Mouse (Mus musculus): ENCODE results near the gene Ptprn2. TPM values are rescaled to one million over a fixed set of nuclear protein-coding genes. Genes with fewer than 3 reads are reported as not detected.

Gene Ptprn2
- polyA plus RNA-seq, 1 experiment, result 97.8 TPM

DNA sequence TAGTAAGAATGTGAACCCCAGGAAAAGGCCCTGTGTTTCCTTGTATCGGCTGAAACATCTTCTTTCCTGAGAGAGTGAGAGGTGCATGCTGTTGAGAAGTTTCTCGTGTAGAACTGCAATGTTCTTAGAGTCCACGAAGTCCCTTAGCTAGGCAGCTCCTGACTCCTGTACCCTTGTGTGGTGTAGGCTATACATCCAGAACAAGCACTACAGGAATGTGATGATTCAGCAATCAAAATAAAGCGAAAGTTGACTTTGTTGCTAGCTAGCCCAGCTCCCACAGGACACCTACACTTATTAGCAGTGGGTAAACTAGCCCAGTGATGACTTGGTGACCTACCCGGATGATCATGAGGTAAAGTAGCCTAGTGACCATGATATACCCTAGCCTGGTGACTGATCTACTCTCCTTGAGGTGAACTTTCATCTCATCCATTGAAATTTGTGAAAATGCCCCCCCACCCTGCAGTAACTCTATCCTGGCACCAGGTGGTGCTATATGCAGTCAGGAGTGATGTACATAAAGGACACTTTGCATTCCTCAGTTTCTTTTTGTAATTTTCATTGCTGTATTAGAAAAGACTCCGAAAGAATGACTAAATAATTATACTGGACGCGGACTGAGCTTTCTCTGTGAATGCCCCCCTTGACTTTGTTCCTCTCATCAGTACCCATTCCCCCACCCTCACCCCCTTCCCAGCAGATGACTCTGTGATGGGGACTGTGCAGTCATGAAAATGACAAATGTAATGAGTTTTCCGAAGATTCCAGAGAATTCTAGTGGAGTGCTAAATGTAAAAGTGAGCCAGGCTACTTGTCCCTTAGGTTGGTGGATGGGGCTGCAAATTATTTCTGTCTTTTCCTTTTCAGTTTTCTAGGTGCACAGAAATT, 140.1 kb downstream of the Ptprn2 start:
- DNase-seq, result peak; percentile 53 to 64
- H3K27me3 ChIP-seq (ENCODE audit: control insufficient read depth, insufficient read depth, low read length), result no peaks in the 10 kb centered on the region
- H3K4me3 ChIP-seq (replicated peaks; ENCODE audit: insufficient read depth, low read depth, low read length), result no peak overlapping the region
- 67% methylated on average over 9 of the region's 9 CpGs for WGBS
- peak; percentile 72; the same call in 1 of the 2 replicates for TF ChIP-seq CTCF (IDR thresholded peaks at IDR 0.05; ENCODE audit: borderline replicate concordance, insufficient read depth, low read depth, low read length)
- TF ChIP-seq POLR2A (IDR thresholded peaks at IDR 0.05; ENCODE audit: borderline replicate concordance, insufficient read depth, low read length), result no peak
- H3K4me1 ChIP-seq (ENCODE audit: control insufficient read depth, insufficient read depth, low read length), result peaks cover 37% of the 10 kb centered on the region
- no peak overlapping the region for H3K27ac ChIP-seq (ENCODE audit: insufficient read depth, low read length)

DNA sequence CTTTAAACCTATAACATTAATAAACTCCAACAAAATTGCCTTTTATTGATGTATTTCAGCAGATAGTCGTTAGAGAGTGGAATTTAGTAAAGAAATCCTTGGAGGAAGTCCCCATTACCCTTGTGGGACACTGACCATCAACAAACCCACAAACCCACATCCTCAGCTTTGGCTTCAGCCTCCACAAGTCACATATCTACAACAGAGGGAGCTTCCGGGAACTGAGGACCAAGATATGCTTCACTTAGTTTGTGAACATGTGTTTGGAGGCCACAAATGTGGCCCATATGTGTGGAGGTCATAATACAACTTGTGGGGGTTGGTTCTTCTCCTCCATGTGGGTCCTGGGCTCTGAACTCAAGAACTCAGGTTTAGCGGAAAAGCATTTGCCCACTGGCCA, 143.5 kb downstream of the Ptprn2 start:
- TF ChIP-seq CTCF (IDR thresholded peaks at IDR 0.05; ENCODE audit: borderline replicate concordance, insufficient read depth, low read depth, low read length) (no peak), POLR2A (IDR thresholded peaks at IDR 0.05; ENCODE audit: borderline replicate concordance, insufficient read depth, low read length) (no peak)
- 92% methylated on average over 3 of the region's 3 CpGs for WGBS
- Histone ChIP-seq H3K27ac (ENCODE audit: insufficient read depth, low read length) (no peak overlapping the region), H3K4me1 (ENCODE audit: control insufficient read depth, insufficient read depth, low read length) (peaks cover 10% of the 10 kb centered on the region), H3K27me3 (ENCODE audit: control insufficient read depth, insufficient read depth, low read length) (no peaks in the 10 kb centered on the region), H3K4me3 (replicated peaks; ENCODE audit: insufficient read depth, low read depth, low read length) (no peak overlapping the region)
- no peak for DNase-seq

GRCm38 (mm10) chr12:116637498-116637897, 152.0 kb downstream of the Ptprn2 start:
- Histone ChIP-seq H3K27ac (ENCODE audit: insufficient read depth, low read length) (no peak overlapping the region), H3K4me1 (ENCODE audit: control insufficient read depth, insufficient read depth, low read length) (no peaks in the 10 kb centered on the region), H3K4me3 (replicated peaks; ENCODE audit: insufficient read depth, low read depth, low read length) (no peak overlapping the region), H3K27me3 (ENCODE audit: control insufficient read depth, insufficient read depth, low read length) (no peaks in the 10 kb centered on the region)
- no peak for DNase-seq
- WGBS, result 34% methylated on average over 2 of the region's 2 CpGs
- no peak for TF ChIP-seq POLR2A (IDR thresholded peaks at IDR 0.05; ENCODE audit: borderline replicate concordance, insufficient read depth, low read length)
- TF ChIP-seq CTCF (IDR thresholded peaks at IDR 0.05; ENCODE audit: borderline replicate concordance, insufficient read depth, low read depth, low read length), result no peak

- TF ChIP-seq CTCF (IDR thresholded peaks at IDR 0.05; ENCODE audit: borderline replicate concordance, insufficient read depth, low read depth, low read length) (no peak), POLR2A (IDR thresholded peaks at IDR 0.05; ENCODE audit: borderline replicate concordance, insufficient read depth, low read length) (no peak)
- Histone ChIP-seq H3K4me3 (replicated peaks; ENCODE audit: insufficient read depth, low read depth, low read length) (no peak overlapping the region), H3K27ac (ENCODE audit: insufficient read depth, low read length) (no peak overlapping the region), H3K27me3 (ENCODE audit: control insufficient read depth, insufficient read depth, low read length) (no peaks in the 10 kb centered on the region), H3K4me1 (ENCODE audit: control insufficient read depth, insufficient read depth, low read length) (no peaks in the 10 kb centered on the region)
- 46% methylated on average over 4 of the region's 4 CpGs for WGBS
- no peak for DNase-seq
Observed at GRCm38 (mm10) chr12:116640871-116641270, 155.4 kb downstream of the Ptprn2 start.

- TF ChIP-seq CTCF (IDR thresholded peaks at IDR 0.05; ENCODE audit: borderline replicate concordance, insufficient read depth, low read depth, low read length), result no peak
- no peak for TF ChIP-seq POLR2A (IDR thresholded peaks at IDR 0.05; ENCODE audit: borderline replicate concordance, insufficient read depth, low read length)
- no peak for DNase-seq
- Histone ChIP-seq H3K27me3 (ENCODE audit: control insufficient read depth, insufficient read depth, low read length) (no peaks in the 10 kb centered on the region), H3K27ac (ENCODE audit: insufficient read depth, low read length) (no peak overlapping the region), H3K4me1 (ENCODE audit: control insufficient read depth, insufficient read depth, low read length) (no peaks in the 10 kb centered on the region), H3K4me3 (replicated peaks; ENCODE audit: insufficient read depth, low read depth, low read length) (no peak overlapping the region)
- WGBS, result 71% methylated on average over 14 of the region's 14 CpGs
Observed at GRCm38 (mm10) chr12:116641339-116642190, 156.0 kb downstream of the Ptprn2 start.

DNA sequence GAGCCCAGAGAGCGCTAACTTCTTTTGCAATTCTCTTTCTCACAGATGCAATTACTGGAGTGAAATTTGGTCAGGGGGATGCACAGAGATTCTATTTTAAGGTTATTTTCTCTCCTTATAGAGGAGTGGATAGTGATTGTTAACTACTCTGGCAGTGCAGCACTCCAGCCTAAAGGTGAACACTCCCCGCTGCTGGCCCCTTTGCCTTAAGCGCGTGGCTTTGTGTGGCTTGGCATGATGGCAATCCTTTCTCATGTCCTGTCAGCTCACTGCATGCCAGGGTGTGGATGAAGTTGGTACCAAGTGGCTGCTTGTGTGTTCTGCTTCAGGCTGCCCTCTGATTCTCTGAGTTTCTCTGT, 156.7 kb downstream of the Ptprn2 start:
- WGBS, result 83% methylated on average over 4 of the region's 4 CpGs
- TF ChIP-seq CTCF (IDR thresholded peaks at IDR 0.05; ENCODE audit: borderline replicate concordance, insufficient read depth, low read depth, low read length), result no peak
- no peak for TF ChIP-seq POLR2A (IDR thresholded peaks at IDR 0.05; ENCODE audit: borderline replicate concordance, insufficient read depth, low read length)
- Histone ChIP-seq H3K4me1 (ENCODE audit: control insufficient read depth, insufficient read depth, low read length) (no peaks in the 10 kb centered on the region), H3K27me3 (ENCODE audit: control insufficient read depth, insufficient read depth, low read length) (no peaks in the 10 kb centered on the region), H3K4me3 (replicated peaks; ENCODE audit: insufficient read depth, low read depth, low read length) (no peak overlapping the region), H3K27ac (ENCODE audit: insufficient read depth, low read length) (no peak overlapping the region)
- no peak for DNase-seq

GRCm38 (mm10) chr12:116646771-116647170, 161.3 kb downstream of the Ptprn2 start:
- TF ChIP-seq CTCF (IDR thresholded peaks at IDR 0.05; ENCODE audit: borderline replicate concordance, insufficient read depth, low read depth, low read length) (peak; percentile 54), POLR2A (IDR thresholded peaks at IDR 0.05; ENCODE audit: borderline replicate concordance, insufficient read depth, low read length) (no peak)
- Histone ChIP-seq H3K4me3 (replicated peaks; ENCODE audit: insufficient read depth, low read depth, low read length) (no peak overlapping the region), H3K4me1 (ENCODE audit: control insufficient read depth, insufficient read depth, low read length) (no peaks in the 10 kb centered on the region; the same call in 1 of the 2 replicates), H3K27me3 (ENCODE audit: control insufficient read depth, insufficient read depth, low read length) (no peaks in the 10 kb centered on the region), H3K27ac (ENCODE audit: insufficient read depth, low read length) (no peak overlapping the region)
- DNase-seq, result peak; percentile 37 to 49
